27 mouse cellular contexts compared by ENCODE assay signal in the genomic region with DNA sequence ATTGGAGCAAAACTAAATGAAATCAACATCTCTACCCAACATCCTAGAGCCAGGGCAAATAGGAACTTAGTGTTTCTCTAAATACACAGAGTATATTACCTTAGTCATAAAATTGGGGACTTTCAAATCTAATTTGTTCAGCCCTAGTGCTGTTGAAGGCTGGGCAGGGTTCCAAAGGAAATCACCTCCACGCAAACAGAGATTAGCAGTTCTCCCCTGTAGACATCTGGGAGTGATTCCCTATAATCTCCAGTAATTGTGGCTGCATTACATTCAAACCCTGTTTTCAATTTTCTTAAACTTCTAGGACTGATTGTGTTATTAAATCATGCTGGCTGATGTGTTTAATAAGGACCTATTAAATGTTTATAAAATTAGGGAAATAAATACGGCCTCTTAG.
DNase-seq lines count a peak whose midpoint lies in the region; ATAC-seq and TF ChIP-seq lines count a peak whose summit lies in the region.
"Had no signal": no experiment of that assay in that cellular context is flagged by ENCODE, and none has a peak within 500 bp of the region (broad histone marks: within the 10 kb centered on the region; RNA-seq: fewer than 3 reads in every experiment).

No protein-coding gene starts in this region.

- no peaks in the 10 kb centered on the region; the same call in 1 of the 2 replicates for H3K4me1 ChIP-seq in embryonic facial prominence, embryonic 11.5 days (ENCODE audit: control insufficient read depth, insufficient read depth, low read length)
- peaks cover 38% of the 10 kb centered on the region for H3K4me1 ChIP-seq in limb, embryonic 14.5 days (ENCODE audit: control insufficient read depth, insufficient read depth, low read length)
- H3K4me1 ChIP-seq: forebrain, embryonic 13.5 days; heart, embryonic 10.5 days; heart, embryonic 15.5 days; hindbrain, embryonic 12.5 days; liver, embryonic 12.5 days had no signal

- no peak overlapping the region for H3K27ac ChIP-seq in embryonic facial prominence, embryonic 11.5 days (replicated peaks; ENCODE audit: low read depth, low read length)
- H3K27ac ChIP-seq in limb, embryonic 14.5 days (replicated peaks; ENCODE audit: low read depth, low read length): no peak overlapping the region
- H3K27ac ChIP-seq: embryonic facial prominence, embryonic 13.5 days; forebrain, embryonic 13.5 days; heart, embryonic 10.5 days; heart, embryonic 15.5 days; hindbrain, embryonic 12.5 days; liver, embryonic 12.5 days had no signal

- no peaks in the 10 kb centered on the region for H3K36me3 ChIP-seq in embryonic facial prominence, embryonic 11.5 days (replicated peaks; ENCODE audit: control insufficient read depth, insufficient read depth, low read depth, low read length)
- H3K36me3 ChIP-seq in limb, embryonic 14.5 days (ENCODE audit: control insufficient read depth, insufficient read depth, low read length): no peaks in the 10 kb centered on the region
- H3K36me3 ChIP-seq: embryonic facial prominence, embryonic 13.5 days; heart, embryonic 10.5 days; heart, embryonic 15.5 days; hindbrain, embryonic 12.5 days; liver, embryonic 12.5 days had no signal

- intact Hi-C loops in gastrocnemius, postnatal 36 days (cut with DNase I): no loop called here

- no peaks in the 10 kb centered on the region for H3K9me3 ChIP-seq in embryonic facial prominence, embryonic 11.5 days (replicated peaks; ENCODE audit: control insufficient read depth, low read length)
- H3K9me3 ChIP-seq in limb, embryonic 14.5 days (ENCODE audit: control insufficient read depth, low read length): no peaks in the 10 kb centered on the region
- H3K9me3 ChIP-seq: embryonic facial prominence, embryonic 13.5 days; forebrain, embryonic 13.5 days; heart, embryonic 10.5 days; heart, embryonic 15.5 days; hindbrain, embryonic 12.5 days; liver, embryonic 12.5 days had no signal

- DNase-seq in NIH3T3 (ENCODE audit: low read depth): peak; percentile 6
- peak; percentile 86 for DNase-seq in embryonic facial prominence, embryonic 11.5 days (ENCODE audit: low spot score)
- peak; percentile 47 for DNase-seq in hindlimb bud, embryonic 11.5 days (ENCODE audit: extremely low spot score, low read depth, low spot score)
- DNase-seq in limb, embryonic 14.5 days (ENCODE audit: low spot score): peak; percentile 74
- no peak for DNase-seq in adrenal gland, adult 8-10 months
- DNase-seq in spleen, postnatal 10 days (ENCODE audit: low spot score in 2 of 2): no peak
- DNase-seq in gastrocnemius, postnatal 36 days: no peak
- DNase-seq: adrenal gland, postnatal 25 days; cerebellum, adult 2 months; cerebellum, postnatal 36 days; gastrocnemius, postnatal 14 days; heart, adult 11 months; kidney, adult 11 months; kidney, postnatal 25 days; liver, postnatal 0 days; lung, postnatal 36 days; right cerebral cortex, postnatal 25 days; thymus, adult 2 months; thymus, postnatal 36 days had no signal

- H3K4me2 ChIP-seq in embryonic facial prominence, embryonic 11.5 days (ENCODE audit: low read depth, low read length): no peak overlapping the region
- no peak overlapping the region for H3K4me2 ChIP-seq in limb, embryonic 14.5 days (replicated peaks; ENCODE audit: low read depth, low read length, severe bottlenecking)
- H3K4me2 ChIP-seq: embryonic facial prominence, embryonic 13.5 days; forebrain, embryonic 13.5 days; heart, embryonic 15.5 days; hindbrain, embryonic 12.5 days; liver, embryonic 12.5 days; midbrain, embryonic 11.5 days had no signal

- 30% methylated on average over 2 of the region's 2 CpGs for WGBS in embryonic facial prominence, embryonic 11.5 days
- 21% methylated on average over 2 of the region's 2 CpGs for WGBS in limb, embryonic 14.5 days

- TF ChIP-seq POLR2A in limb, embryonic 14.5 days (IDR thresholded peaks at IDR 0.05; ENCODE audit: borderline replicate concordance, extremely low read depth, insufficient read depth, insufficient read length): no peak

- H3K27me3 ChIP-seq in embryonic facial prominence, embryonic 11.5 days (ENCODE audit: control insufficient read depth, insufficient read depth, low read length): no peaks in the 10 kb centered on the region
- H3K27me3 ChIP-seq in limb, embryonic 14.5 days (ENCODE audit: control insufficient read depth, insufficient read depth, low read length): no peaks in the 10 kb centered on the region
- H3K27me3 ChIP-seq: forebrain, embryonic 13.5 days; heart, embryonic 15.5 days; hindbrain, embryonic 12.5 days; liver, embryonic 12.5 days had no signal

- H3K9ac ChIP-seq in embryonic facial prominence, embryonic 11.5 days (replicated peaks; ENCODE audit: low read length): no peak overlapping the region
- no peak overlapping the region for H3K9ac ChIP-seq in limb, embryonic 14.5 days (ENCODE audit: low read depth, low read length, severe bottlenecking)
- H3K9ac ChIP-seq: embryonic facial prominence, embryonic 13.5 days; forebrain, embryonic 13.5 days; heart, embryonic 15.5 days; hindbrain, embryonic 12.5 days; liver, embryonic 12.5 days; liver, postnatal 0 days had no signal

- no peak overlapping the region for H3K4me3 ChIP-seq in embryonic facial prominence, embryonic 11.5 days (ENCODE audit: low read depth, low read length)
- no peak overlapping the region for H3K4me3 ChIP-seq in limb, embryonic 14.5 days (replicated peaks; ENCODE audit: low read length)
- H3K4me3 ChIP-seq: embryonic facial prominence, embryonic 13.5 days; forebrain, embryonic 13.5 days; heart, embryonic 10.5 days; heart, embryonic 15.5 days; hindbrain, embryonic 12.5 days; liver, embryonic 12.5 days had no signal

- ATAC-seq in embryonic facial prominence, embryonic 11.5 days (replicated peaks; ENCODE audit: insufficient number of reproducible peaks, low FRiP score, low TSS enrichment, low read depth): no peak; the same call in 1 of the 2 replicates
- peak; percentile 69 for ATAC-seq in limb, embryonic 14.5 days (ENCODE audit: low FRiP score, low read depth)
- ATAC-seq: forebrain, embryonic 13.5 days; liver, embryonic 12.5 days; liver, postnatal 0 days; midbrain, embryonic 16.5 days had no signal

Comparison
In these comparisons a context has a peak if more than half of its experiments do, and no peak if none do; other contexts are left out.
1. DNase-seq: peak in NIH3T3 (single experiment), embryonic facial prominence, embryonic 11.5 days (single experiment), hindlimb bud, embryonic 11.5 days (single experiment) and limb, embryonic 14.5 days (single experiment); none in adrenal gland, adult 8-10 months (single experiment), spleen, postnatal 10 days (0 of 2) and gastrocnemius, postnatal 36 days (0 of 2).